Mouse (Mus musculus) kidney, adult 2 months (tissue): ENCODE data around the gene Lypd3.
A peak's percentile ranks its signal among the peaks of the same experiment; 100 is the strongest.

Experiments used
- CTCF ChIP-seq: fragments of 200-500 bp; conservative IDR thresholded peaks from 2 replicates; pipeline ENCODE4 v1.5.1; 2011; ENCODE audit warnings: low read depth, mild to moderate bottlenecking, control low read depth, low read length, moderate library complexity, mixed read lengths; ENCODE audit not compliant: insufficient read depth, insufficient read length
- POLR2A ChIP-seq: fragments of 200-500 bp; IDR thresholded peaks from one replicate; pipeline ENCODE4 v1.6.1; 2011; ENCODE audit warnings: low read depth, low read length, control low read depth

DNA sequence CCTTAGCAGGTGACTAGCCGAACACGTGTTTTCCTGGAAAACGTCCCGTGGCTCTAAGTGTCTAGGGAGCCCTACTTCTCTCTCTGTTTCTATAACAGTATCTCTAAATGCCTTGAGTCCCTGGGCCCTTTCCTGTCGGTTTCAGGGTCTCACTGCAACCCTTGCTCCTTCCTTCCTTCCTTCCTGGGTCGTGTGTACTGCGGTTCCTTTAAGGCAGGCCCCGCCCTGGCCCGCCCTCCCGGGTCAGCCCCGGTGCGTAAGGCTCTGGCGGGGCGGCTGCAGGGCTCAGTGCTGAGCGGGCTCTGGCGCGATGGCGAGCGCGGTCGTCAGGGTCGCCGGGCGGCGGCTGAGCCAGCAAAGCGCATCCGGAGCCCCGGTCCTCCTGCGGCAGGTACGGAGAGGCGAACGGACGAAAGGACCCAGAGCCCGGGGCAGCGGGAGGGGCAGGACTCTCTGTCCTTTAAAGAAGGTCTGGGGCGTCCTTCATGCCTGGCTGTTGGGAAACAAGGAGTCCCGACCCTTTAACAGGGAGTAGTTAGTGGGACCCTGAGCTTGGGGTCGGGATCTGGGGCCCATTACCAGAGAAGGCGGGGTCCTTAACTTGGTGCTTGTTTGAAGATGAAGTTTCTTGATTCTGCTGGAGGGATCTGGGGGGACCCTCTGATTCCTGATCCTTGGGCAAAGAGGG is 42.6 kb upstream of the Lypd3 start:
- TF ChIP-seq CTCF: no peak
- TF ChIP-seq POLR2A: peak; percentile 68
